Mouse (Mus musculus) olfactory bulb, adult 2 months (tissue): ENCODE data around the gene Fam71e1. TPM values are rescaled to one million over a fixed set of nuclear protein-coding genes. Genes with fewer than 3 reads are reported as not detected.
A peak's percentile ranks its signal among the peaks of the same experiment; 100 is the strongest.

ENCODE experiments used
- H3K27ac ChIP-seq: fragments of 200-500 bp; 2 replicates; pipeline ENCODE4 v1.5.1; 2012; ENCODE audit warnings: low read depth, low read length; ENCODE audit not compliant: insufficient read depth
- H3K4me1 ChIP-seq: fragments of 200-500 bp; 2 replicates; pipeline ENCODE4 v1.6.1; 2012; ENCODE audit warnings: low read length; ENCODE audit not compliant: control insufficient read depth, insufficient read depth
- H3K4me3 ChIP-seq: fragments of 200-500 bp; 2 replicates; pipeline ENCODE4 v1.5.1; 2012; ENCODE audit warnings: mild to moderate bottlenecking, low read depth, low read length, moderate library complexity; ENCODE audit not compliant: insufficient read depth
- CTCF ChIP-seq: fragments of 200-500 bp; IDR thresholded peaks from 2 replicates; pipeline ENCODE4 v1.5.1; 2012; ENCODE audit warnings: low read depth, mild to moderate bottlenecking, low read length, moderate library complexity; ENCODE audit not compliant: insufficient read depth
- POLR2A ChIP-seq: fragments of 200-500 bp; IDR thresholded peaks from 2 replicates; pipeline ENCODE4 v1.6.1; 2012; ENCODE audit warnings: mild to moderate bottlenecking, low read depth, low read length, moderate library complexity; ENCODE audit not compliant: insufficient read depth
- WGBS: fragments of 180-500 bp; shearing (Covaris S2); methylation state at CpG from one replicate; pipeline ENCODE4 v1.1.7; 2018; 5-methylcytosine and 5-hydroxymethylcytosine counted together
- polyA plus RNA-seq: library from polyadenylated mRNA; stranded (reverse); fragments of >200 nt; gene quantifications from 2 replicates; pipeline ENCODE4 v1.2.4, GENCODE M21; 2012; ENCODE audit warnings: low replicate concordance; ENCODE audit not compliant: missing spikeins, insufficient read depth, insufficient read length

The Fam71e1 gene
- polyA plus RNA-seq, 1 experiment = not detected

DNA sequence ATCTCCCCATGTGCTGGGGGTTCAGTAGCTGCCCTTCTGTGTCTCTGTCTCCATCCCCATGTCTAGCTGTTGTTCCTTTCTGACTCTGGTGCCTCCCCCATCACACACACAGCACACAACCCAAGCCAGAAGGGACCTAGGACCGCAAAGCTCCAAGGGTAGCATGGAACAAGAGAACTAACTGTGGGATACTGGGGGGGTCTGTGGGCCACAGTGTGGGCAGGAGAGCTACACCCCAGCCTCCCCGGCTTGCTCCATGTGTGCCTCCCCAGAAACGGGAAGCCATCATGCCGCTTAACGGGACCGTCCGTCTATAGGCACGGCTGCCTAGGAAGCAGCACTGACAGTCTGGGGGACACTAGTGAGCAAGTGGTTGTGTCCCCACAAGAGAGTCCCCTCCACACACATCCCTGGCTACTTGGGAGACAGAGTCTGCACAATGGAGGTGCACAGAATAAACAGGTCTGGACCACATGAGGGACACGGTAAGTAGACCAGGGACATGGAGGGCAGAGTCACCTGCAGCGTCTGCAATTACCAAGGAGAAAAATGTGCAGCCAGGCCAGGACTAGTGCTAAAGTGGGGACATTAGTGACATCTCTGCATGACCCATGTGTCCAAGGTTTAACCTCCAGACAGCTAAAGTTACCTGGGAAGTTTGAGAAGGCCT is 32.7 kb upstream of the Fam71e1 start:
- WGBS = 72% methylated on average over 10 of the region's 10 CpGs
- Histone ChIP-seq H3K4me1 (peaks cover 49% of the 10 kb centered on the region), H3K27ac (0 out of 2 replicates have a peak overlapping the region, but pooled peaks have one; percentile 0), H3K4me3 (no peak overlapping the region)
- no peak for TF ChIP-seq CTCF
- TF ChIP-seq POLR2A = no peak

DNA sequence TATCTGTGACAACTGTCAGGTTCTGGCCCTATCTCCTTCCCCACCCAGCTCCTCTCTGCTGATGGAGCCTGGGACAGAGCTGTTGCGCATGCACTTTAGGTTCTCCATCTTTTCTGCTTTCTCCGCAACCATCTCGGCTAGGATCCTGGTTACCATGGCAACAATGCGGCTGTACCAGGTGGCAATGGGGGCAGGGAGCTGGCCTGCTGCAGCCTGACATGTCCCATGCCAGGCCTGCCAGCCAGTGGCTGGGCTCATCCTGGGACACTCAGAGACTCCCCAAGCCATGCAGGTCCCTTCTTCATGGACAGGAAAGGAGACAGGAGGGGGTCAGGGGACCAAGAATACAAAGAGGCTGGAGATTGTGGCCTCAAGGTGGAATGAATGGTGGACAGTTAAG is 31.9 kb upstream of the Fam71e1 start:
- no peak overlapping the region for H3K4me3 ChIP-seq
- peaks cover 52% of the 10 kb centered on the region for H3K4me1 ChIP-seq
- WGBS = 4% methylated on average over 4 of the region's 4 CpGs
- TF ChIP-seq POLR2A (no peak), CTCF (no peak)
- peak overlapping the region; percentile 68 for H3K27ac ChIP-seq

DNA sequence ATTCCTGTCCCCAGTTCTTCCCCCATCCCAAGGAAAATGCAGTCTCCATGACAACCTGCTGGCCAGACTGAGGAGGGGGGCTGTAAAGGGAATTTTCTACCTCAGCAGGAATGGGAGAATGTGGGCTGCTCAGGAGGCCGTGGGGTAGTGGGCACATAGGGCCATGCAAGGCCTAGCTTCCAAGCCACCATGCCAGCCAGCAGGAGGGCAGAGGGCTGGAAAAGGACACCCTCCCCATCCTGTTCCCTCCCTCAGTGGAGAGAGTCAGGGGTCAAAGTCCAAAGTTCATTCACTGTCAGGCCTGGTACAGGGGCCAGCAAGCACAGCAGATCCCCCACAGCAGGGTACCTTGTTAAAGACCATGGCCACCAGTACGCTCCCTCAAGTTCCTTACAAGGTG is 31.3 kb upstream of the Fam71e1 start, which contains the start of gene Aspdh:
Aspdh (plus strand) TSS at position 281 of the 400 bp plus-strand sequence.
- Histone ChIP-seq H3K4me1 (peaks cover 52% of the 10 kb centered on the region), H3K27ac (peak within 1 kb of the TSS; percentile 68), H3K4me3 (no peak within 1 kb of the TSS)
- no peak for TF ChIP-seq CTCF
- TF ChIP-seq POLR2A = no peak
- 38% methylated on average over 2 of the region's 2 CpGs for WGBS

DNA sequence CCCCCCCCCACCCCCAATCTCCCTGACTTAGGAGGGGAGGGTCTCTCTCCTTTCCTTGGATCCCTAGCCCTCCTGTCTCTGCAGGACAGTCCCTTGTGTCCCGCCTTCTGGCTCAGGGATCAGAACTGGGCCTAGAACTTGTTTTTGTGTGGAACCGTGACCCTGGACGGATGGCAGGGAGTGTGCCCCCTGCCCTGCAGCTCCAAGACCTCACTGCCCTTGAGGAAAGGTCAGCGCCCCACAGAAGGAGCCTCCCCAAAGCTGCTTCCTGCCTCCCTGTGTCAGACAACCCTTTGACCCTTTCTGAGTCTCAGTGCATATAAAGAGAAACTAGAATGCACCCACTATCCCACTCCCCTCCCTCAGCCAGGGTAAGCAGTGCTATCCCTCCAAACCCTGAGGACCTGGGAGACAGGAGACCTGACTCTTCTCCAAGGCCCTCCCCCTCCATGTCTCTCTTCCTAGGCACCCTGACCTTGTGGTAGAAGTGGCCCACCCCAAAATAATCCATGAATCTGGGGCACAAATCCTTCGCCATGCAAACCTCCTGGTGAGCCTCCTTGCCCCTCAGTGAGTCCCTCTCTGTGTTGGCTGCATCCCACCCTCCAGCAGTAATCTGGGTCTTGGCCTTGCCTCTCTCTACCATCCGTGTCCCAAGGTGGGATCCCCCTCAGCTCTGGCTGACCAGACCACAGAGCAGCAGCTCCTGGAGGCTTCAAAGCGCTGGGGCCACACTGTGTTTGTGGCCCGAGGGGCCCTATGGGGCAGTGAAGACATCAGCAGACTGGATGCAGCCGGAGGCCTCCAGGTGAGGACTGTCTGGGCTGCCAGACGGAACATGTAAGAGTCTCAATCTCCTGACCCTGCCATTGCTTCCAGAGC is 30.1 kb upstream of the Fam71e1 start:
- no peak for TF ChIP-seq CTCF
- no peak for TF ChIP-seq POLR2A
- H3K27ac ChIP-seq = no peak overlapping the region
- 69% methylated on average over 10 of the region's 10 CpGs for WGBS
- no peak overlapping the region for H3K4me3 ChIP-seq
- H3K4me1 ChIP-seq = peaks cover 51% of the 10 kb centered on the region

DNA sequence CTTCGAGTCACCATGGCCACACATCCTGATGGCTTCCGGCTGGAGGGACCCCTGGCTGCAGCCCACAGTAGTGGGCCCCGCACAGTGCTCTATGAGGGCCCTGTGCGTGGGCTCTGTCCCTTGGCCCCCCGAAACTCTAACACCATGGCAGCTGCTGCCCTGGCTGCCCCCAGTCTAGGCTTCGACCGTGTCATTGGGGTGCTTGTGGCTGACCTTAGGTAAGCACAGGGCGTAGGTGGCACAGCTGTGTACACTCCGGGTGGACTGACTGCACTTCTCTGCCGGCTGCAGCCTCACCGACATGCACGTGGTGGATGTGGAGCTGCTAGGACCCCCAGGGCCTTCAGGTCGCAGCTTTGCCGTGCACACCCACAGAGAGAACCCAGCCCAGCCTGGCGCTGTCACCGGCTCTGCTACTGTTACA is 29.5 kb upstream of the Fam71e1 start:
- TF ChIP-seq POLR2A = no peak
- TF ChIP-seq CTCF = no peak
- H3K4me3 ChIP-seq = no peak overlapping the region
- WGBS = 62% methylated on average over 16 of the region's 16 CpGs
- H3K27ac ChIP-seq = no peak overlapping the region
- H3K4me1 ChIP-seq = peaks cover 51% of the 10 kb centered on the region

DNA sequence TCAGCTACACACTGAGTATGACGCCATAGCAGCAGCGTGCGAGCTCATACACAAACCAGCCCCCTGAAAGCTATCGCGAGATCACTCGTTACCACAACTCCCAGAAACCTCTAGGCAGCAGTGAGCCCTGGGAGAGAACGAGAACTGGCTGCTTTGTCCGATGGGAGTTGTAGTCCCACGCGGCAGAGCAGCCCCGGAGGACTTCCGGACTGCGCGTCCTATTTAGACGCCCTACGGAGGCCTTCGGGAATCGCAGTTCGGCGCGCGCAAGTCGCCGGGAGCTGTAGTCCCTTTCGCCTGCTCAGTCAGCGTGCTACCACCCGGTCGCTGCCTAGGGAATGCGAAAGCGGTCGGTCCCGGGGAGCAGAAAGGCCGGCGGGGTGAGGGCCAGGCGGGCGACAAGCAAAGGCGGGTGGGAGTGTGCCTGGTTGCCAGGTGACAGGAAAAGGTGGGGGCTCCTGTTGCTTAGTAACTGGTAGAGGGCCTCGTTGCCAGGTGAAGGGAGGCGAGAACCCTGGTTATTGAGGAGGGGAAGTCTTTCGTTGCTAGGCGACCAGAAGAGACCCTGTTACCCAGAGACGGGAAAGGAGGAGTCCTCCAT is 28.5 kb upstream of the Fam71e1 start, which contains the start of gene Josd2:
Josd2 (plus strand) TSS at position 170 of the 601 bp plus-strand sequence.
- Histone ChIP-seq H3K4me1 (peaks cover 44% of the 10 kb centered on the region), H3K27ac (peak within 1 kb of the TSS; percentile 71), H3K4me3 (peak within 1 kb of the TSS; percentile 72)
- WGBS = under 1% methylated on average over 42 of the region's 42 CpGs
- TF ChIP-seq CTCF (no peak), POLR2A (peak; percentile 63)

DNA sequence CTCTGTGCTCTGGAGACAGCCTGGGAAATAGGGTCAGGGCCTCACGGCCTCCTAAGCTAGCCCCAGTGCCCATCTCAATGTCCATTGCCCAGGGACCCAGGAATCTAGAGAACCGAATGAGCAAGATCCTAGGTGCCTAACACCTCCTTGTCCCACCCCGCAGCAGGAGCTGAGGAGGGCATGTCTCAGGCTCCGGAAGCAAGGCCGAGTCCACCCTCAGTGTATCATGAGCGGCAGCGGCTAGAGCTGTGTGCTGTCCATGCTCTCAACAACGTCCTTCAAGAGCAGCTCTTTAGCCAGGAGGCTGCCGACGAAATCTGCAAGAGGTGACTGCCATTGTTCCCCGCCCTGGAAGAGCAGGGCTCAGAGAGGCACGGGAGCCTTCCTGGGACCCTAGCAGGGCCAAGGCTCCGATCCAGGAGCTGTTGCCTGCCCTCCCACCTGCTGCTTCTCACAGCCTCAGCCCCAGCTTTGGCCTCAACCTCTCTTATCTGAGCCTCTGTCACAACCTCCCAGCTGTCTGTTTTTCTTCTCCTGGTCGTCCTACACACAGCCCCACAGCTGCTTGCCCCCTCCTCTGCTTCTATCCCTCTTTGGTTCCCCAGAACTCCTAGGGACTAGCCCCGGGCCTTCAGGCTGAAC is 27.6 kb upstream of the Fam71e1 start:
- TF ChIP-seq CTCF (no peak), POLR2A (no peak)
- 0 out of 2 replicates have a peak overlapping the region, but pooled peaks have one; percentile 71 for H3K27ac ChIP-seq
- peaks cover 44% of the 10 kb centered on the region for H3K4me1 ChIP-seq
- 47% methylated on average over 15 of the region's 15 CpGs for WGBS
- peak overlapping the region; percentile 72 for H3K4me3 ChIP-seq
